Mouse (Mus musculus) cortical plate, adult 2 months (tissue): ENCODE data around the gene Chrna7. TPM values are rescaled to one million over a fixed set of nuclear protein-coding genes. Genes with fewer than 3 reads are reported as not detected.

Experiments
- H3K27ac ChIP-seq: fragments of 200-500 bp; 2 replicates; pipeline ENCODE4 v1.5.1; 2012; ENCODE audit warnings: low read length, control low read depth, inconsistent platforms; ENCODE audit not compliant: insufficient read depth
- H3K4me1 ChIP-seq: fragments of 200-500 bp; 2 replicates; pipeline ENCODE4 v1.6.1; 2011; ENCODE audit warnings: low read length; ENCODE audit not compliant: control insufficient read depth, insufficient read depth
- H3K4me3 ChIP-seq: fragments of 200-500 bp; 2 replicates; pipeline ENCODE4 v1.5.1; 2011; ENCODE audit warnings: mild to moderate bottlenecking, low read length, control low read depth; ENCODE audit not compliant: insufficient read depth
- CTCF ChIP-seq: fragments of 200-500 bp; IDR thresholded peaks from 2 replicates; pipeline ENCODE4 v1.5.1; 2011; ENCODE audit warnings: mild to moderate bottlenecking, control low read depth, low read length; ENCODE audit not compliant: insufficient read depth; ENCODE audit errors: extremely low read depth
- POLR2A ChIP-seq: fragments of 200-500 bp; IDR thresholded peaks from 2 replicates; pipeline ENCODE4 v1.6.1; 2011; ENCODE audit warnings: mild to moderate bottlenecking, low read length, control low read depth; ENCODE audit not compliant: insufficient read depth; ENCODE audit errors: extremely low read depth
- polyA plus RNA-seq: library from polyadenylated mRNA; depleted of rRNA; stranded (reverse); fragments of >200 nt; gene quantifications from 2 replicates; pipeline ENCODE4 v1.2.3, GENCODE M21; 2012

The Chrna7 gene
- polyA plus RNA-seq, 1 experiment, result 9.0 TPM

DNA sequence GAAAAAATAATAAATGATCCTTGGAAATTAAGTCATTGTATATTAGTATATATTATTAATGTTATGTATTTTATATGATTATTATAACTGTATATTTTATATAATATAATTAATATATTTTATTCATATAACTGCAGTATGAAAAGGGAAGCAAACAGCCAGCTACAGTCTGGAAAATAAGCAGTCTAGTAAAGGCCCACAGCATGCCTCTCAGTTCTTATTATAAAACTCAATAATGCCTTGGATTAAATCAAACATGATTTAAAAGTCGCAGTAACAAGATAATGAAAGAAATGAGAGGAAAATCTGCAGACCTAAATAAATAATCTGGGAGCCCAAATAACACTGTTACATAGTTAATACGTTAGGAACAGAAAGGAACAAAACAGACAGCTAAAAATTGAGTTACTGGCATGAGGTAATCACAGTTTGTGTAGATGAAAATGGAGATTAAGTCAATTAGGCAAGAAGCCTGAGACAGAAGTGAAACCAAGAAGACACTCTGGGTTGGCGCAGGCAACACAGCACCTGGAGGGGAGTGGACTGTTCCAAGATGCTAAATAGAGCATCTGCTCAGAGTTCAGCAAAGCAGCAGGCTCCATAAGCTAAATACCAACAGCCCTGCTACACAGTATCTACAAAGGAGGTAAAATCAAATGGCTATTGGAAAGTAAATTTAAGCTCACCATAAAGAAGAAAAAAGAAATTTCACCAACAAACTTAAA is 42.1 kb downstream of the Chrna7 start:
- no peak for TF ChIP-seq POLR2A
- no peak for TF ChIP-seq CTCF
- no peak overlapping the region for H3K4me3 ChIP-seq
- H3K27ac ChIP-seq, result no peak overlapping the region
- no peaks in the 10 kb centered on the region for H3K4me1 ChIP-seq

DNA sequence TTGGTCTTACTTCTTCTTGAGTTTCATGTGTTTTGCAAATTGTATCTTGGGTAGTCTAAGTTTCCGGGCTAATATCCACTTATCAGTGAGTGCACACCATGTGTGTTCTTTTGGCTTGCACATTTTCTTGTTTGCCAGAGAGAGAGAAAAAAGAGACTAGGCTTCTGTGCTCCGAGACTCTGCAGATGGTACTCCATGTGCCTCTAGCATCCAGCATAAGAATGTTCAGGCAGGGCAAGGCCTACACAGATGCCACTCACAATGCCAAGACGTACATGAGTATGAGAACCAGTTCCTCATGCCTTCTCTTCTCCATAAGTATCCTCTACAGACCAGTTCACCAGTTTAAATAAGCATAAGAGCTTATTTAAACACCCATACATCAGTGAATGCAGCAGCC is 47.8 kb downstream of the Chrna7 start:
- TF ChIP-seq CTCF (no peak), POLR2A (no peak)
- Histone ChIP-seq H3K27ac (no peak overlapping the region), H3K4me1 (no peaks in the 10 kb centered on the region), H3K4me3 (no peak overlapping the region)

DNA sequence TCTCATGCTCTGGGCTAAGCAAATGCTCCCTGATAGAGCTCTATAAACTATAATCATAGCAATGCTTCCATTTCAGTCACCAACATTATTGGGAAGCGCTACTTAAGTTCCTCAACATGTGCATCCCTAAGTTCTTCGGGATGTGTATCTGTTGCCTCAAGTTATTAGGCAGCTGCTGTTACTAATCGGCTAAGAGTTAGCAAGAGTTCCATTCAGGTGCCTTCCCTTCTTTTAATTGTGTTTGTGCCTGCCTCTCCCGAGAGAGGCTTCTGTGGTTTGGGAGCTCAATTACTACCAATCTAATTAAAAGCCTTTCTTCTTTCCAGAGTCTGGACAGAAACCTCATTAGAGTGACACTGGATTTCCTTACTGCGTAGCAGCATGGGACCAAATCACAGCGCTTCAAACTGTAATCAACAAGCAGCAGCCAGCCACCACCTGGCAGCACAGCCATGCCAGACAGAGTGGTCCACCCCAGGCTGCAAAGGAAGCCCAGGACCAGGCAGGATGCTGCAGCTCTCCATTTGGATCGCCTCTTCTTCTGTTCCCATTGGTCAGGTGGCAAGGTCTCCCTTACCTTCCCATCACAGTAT is 50.0 kb downstream of the Chrna7 start:
- H3K27ac ChIP-seq, result no peak overlapping the region
- H3K4me1 ChIP-seq, result no peaks in the 10 kb centered on the region
- no peak overlapping the region for H3K4me3 ChIP-seq
- no peak for TF ChIP-seq CTCF
- no peak for TF ChIP-seq POLR2A

DNA sequence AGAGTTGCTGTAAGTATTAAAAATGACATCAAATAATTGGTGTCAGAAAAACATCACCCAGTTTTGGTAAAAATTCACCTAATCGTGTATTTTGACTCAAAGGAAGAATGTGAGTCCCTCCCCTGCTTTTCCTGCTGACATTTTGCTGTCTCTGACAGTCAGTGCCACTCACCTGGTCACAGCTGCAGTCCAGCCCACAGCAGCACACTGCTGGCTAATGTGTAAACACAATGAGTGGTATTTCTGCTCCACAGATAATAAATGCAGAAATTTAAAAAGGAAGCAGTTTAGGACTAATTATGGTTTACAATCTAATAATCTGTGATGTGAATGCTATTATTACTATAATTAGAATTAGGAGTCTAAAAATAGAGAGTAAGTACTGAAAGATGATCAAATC is 59.1 kb downstream of the Chrna7 start:
- Histone ChIP-seq H3K27ac (no peak overlapping the region), H3K4me3 (no peak overlapping the region), H3K4me1 (no peaks in the 10 kb centered on the region)
- TF ChIP-seq CTCF (no peak), POLR2A (no peak)

DNA sequence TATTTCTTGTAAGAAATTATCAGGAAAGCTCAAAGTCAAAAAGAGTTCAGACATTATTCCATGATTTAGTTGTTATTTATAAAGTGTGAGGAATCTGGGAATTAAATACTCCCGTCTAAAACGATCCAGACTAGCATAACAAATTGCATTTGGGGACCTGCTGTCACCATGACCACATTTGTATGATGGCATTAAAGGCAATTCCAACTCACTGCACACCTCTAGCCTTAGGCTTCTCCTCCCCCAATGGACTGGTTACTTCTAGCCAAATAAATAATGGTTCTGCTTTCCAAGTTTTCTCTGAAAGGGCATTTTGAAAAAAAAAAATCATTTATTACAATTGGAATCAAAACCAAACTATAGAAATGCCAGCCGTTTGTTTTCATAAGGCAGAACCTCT is 63.6 kb downstream of the Chrna7 start:
- H3K4me1 ChIP-seq, result no peaks in the 10 kb centered on the region

DNA sequence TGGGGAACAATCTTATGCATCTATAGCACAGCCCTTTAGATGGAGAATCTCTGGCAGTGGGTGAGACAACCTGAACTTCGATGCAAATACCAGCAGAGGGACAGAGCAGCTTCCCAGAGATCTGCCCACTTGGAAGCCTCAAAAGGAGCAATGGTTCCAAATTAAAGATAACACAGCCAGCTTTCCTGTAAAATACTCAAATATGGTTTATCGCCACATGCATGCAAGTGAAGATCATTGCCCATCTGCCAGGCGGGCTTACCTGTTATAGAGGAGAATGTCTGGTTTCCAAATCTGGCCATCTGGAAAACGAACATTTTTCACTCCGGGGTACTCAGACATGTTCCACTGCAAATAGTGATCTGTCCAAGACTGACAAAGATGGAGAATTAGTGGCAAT is 64.0 kb downstream of the Chrna7 start:
- H3K4me3 ChIP-seq, result no peak overlapping the region
- no peak overlapping the region for H3K27ac ChIP-seq
- no peaks in the 10 kb centered on the region for H3K4me1 ChIP-seq
- TF ChIP-seq CTCF (no peak), POLR2A (no peak)

More for the DNA sequence above, 63.6 kb downstream of the Chrna7 start:
- Histone ChIP-seq H3K27ac (no peak overlapping the region), H3K4me3 (no peak overlapping the region)
- TF ChIP-seq CTCF, result no peak
- TF ChIP-seq POLR2A, result no peak

DNA sequence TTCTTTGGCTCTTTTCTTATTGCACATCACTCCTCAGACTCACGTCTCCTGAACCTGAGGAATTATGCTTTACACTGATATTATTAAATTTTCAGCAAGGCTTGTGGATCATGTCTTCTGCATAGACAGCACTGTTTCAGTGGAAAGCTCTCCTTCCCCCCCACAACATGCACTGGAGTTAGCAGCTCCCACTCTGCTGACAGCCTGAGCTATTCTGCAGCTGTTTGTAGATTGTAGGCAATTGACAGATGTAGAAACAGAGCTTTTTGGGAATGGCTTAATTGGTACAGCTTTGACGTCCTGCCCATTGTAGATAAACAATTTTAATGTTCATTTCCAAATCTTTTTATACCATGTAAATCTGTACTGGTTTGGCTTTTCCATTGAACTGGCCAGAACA is 89.8 kb downstream of the Chrna7 start:
- TF ChIP-seq POLR2A, result no peak
- no peak for TF ChIP-seq CTCF
- H3K4me1 ChIP-seq, result peaks cover 2% of the 10 kb centered on the region; the same call in 1 of the 2 replicates
- H3K27ac ChIP-seq, result no peak overlapping the region
- no peak overlapping the region for H3K4me3 ChIP-seq

DNA sequence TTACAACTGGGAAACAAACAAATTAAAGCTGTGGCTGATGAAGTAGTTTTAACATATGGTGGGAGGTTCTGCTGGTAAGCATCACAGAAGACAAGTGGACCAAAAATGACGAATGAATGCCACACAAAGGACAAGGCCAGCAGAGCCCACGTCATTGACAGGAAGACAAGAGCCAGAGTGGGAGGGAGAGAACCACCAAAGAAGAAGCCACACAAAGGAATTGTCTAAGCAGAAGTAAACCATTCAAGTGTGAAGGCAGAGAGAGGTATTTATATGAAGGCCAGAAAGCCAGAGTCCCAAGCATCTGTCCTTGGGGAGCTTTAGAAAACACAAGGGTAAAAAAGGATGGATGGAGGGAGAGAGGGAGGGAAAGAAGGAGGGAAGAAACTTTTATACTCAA is 98.7 kb downstream of the Chrna7 start:
- H3K27ac ChIP-seq, result no peak overlapping the region
- no peak for TF ChIP-seq POLR2A
- no peak for TF ChIP-seq CTCF
- no peak overlapping the region for H3K4me3 ChIP-seq
- no peaks in the 10 kb centered on the region for H3K4me1 ChIP-seq

DNA sequence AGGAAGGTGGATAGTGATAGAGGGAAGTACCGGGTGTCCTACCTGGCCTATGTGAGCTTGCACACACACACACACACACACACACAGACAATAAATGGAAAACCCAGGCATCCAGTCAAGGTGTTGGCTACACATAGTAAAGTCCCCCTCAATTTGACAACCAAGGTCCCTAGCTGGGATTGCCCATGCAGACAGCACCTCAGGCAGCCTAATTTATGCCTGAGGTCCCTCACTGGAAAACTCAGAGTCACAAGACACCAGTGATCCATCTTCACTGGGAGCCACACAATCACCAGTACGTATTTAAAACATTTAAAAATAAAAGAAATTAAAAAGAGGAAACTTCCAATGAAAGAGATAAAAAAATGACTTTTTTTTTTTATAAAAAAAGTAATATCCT is 99.1 kb downstream of the Chrna7 start:
- Histone ChIP-seq H3K4me3 (no peak overlapping the region), H3K4me1 (no peaks in the 10 kb centered on the region), H3K27ac (no peak overlapping the region)
- TF ChIP-seq POLR2A (no peak), CTCF (no peak)

DNA sequence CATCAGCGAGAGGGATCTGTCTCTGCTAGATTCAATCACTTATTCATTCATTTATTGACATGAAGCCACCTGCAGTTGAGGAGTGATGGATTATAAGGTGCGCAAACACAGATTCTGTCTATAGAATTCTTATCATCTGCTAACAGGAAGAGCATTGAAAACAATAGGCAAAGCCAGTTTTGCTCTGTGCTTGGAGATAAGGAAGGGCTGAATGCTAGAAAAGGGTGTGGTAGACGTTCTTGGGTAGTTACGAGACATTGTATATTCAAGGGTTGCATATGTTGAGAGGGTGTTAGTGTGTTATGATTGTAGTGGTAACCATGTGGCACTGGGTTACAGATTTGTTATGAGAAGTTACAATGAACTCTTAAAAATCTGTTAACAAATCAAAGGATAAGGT is 103.0 kb downstream of the Chrna7 start:
- no peak overlapping the region for H3K4me3 ChIP-seq
- TF ChIP-seq CTCF (no peak), POLR2A (no peak)
- H3K4me1 ChIP-seq, result no peaks in the 10 kb centered on the region
- H3K27ac ChIP-seq, result no peak overlapping the region
